Mouse (Mus musculus) erythroblast, embryonic 14.5 days (primary cell): ENCODE data around the gene Coq4. TPM values are rescaled to one million over a fixed set of nuclear protein-coding genes. Genes with fewer than 3 reads are reported as not detected.

Source experiments
- H3K27me3 ChIP-seq: 2 replicates; pipeline ENCODE4 v1.6.1; 2012; ENCODE audit warnings: inconsistent platforms; ENCODE audit not compliant: control insufficient read depth
- H3K36me3 ChIP-seq: 2 replicates; pipeline ENCODE4 v1.6.1; 2012; ENCODE audit warnings: mild to moderate bottlenecking, inconsistent platforms; ENCODE audit not compliant: control insufficient read depth
- H3K4me1 ChIP-seq: 2 replicates; pipeline ENCODE4 v1.6.1; 2012; ENCODE audit warnings: inconsistent platforms; ENCODE audit not compliant: control insufficient read depth
- H3K4me3 ChIP-seq: replicated peaks from 2 replicates; pipeline ENCODE3; 2012; ENCODE audit warnings: moderate library complexity, mild to moderate bottlenecking, inconsistent platforms
- H3K9me3 ChIP-seq: 2 replicates; pipeline ENCODE4 v1.6.1; 2012; ENCODE audit warnings: low read length, inconsistent platforms, mixed read lengths; ENCODE audit not compliant: control insufficient read depth
- GATA1 ChIP-seq: IDR thresholded peaks from 2 replicates; pipeline ENCODE4 v1.6.1; 2012; ENCODE audit warnings: low read length, inconsistent platforms, mixed read lengths
- TAL1 ChIP-seq: IDR thresholded peaks from 3 replicates; pipeline ENCODE4 v1.6.1; 2012; ENCODE audit warnings: low read length, inconsistent platforms, mixed read lengths
- polyA plus RNA-seq: library from polyadenylated mRNA; stranded (reverse); fragments of >175 nt; gene quantifications from 2 replicates; pipeline ENCODE4 v1.2.3, GENCODE M21; 2012

Coq4 gene
- polyA plus RNA-seq, 1 experiment: 6.0 TPM

DNA sequence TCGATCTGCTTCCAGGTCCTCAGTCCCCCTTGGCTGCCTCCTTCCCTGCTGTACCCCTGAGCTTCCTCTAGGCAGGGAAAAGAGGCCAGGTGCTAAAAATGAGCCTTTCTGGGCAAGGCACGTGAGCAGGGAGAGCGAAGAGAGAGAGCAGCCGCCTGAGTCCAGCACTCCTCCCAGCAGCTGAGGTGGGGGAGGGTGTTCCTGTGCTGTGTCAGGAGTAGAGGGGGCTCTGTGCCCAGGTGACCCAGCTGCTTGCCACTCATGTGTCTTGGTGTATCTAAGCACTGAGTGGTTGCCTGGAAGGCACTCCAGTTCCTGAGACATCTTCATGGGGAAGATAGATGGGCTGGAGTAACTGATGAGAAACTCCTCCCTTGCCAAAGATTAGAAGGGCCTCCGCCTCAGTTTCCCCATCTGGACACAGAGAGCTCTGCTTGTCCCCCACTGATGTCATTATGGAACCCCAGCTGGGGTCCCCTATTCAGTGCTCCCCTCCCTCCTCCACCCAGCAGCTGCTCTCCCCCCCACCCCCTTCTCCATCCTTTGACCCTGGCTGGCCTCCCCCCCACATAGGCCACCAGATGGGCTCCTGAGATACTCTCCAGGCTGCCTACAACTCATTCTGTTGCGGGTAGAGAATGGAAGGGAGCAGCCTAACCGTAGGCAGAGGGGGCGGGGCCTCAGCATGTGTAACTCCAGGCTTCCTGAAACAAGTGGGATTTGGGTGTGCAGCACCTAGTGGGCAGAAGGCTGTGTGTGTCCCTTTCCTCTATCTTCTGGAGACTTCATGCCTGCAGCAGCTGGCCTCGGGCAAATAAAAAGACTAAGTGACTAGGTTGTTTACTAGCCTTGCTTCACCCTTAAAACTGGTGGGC is 56.2 kb downstream of the Coq4 start:
- peaks cover 39% of the 10 kb centered on the region for H3K27me3 ChIP-seq
- TF ChIP-seq GATA1 (no peak), TAL1 (no peak)
- H3K36me3 ChIP-seq: peaks cover 59% of the 10 kb centered on the region

DNA sequence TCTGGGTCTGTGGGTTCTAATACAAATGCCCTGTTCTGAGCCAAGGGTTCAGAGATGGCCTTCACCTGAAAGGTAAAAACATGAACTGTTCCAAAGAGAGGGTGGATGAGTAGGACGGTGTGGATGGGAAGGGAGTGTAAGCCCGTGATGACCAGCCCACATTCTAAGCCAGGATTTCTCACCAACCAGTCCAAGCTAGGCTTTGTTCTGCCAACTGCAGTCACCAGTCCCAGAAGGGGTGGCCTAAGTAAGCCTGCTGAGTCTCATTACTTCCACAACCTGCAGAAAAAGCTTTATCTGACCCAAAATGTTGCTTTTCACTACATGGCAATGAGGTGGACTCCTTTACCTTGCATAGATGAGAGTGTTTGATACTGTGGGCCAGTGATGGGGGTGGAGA is 56.8 kb downstream of the Coq4 start:
- H3K4me1 ChIP-seq: no peaks in the 10 kb centered on the region; the same call in 1 of the 2 replicates
- peaks cover 39% of the 10 kb centered on the region for H3K27me3 ChIP-seq
- peaks cover 53% of the 10 kb centered on the region for H3K36me3 ChIP-seq
- no peak overlapping the region for H3K4me3 ChIP-seq
- TF ChIP-seq TAL1: no peak
- no peak for TF ChIP-seq GATA1
- H3K9me3 ChIP-seq: no peaks in the 10 kb centered on the region; the same call in 1 of the 2 replicates

More for the DNA sequence above, 56.2 kb downstream of the Coq4 start:
- no peaks in the 10 kb centered on the region; the same call in 1 of the 2 replicates for H3K4me1 ChIP-seq
- H3K4me3 ChIP-seq: no peak overlapping the region
- no peaks in the 10 kb centered on the region; the same call in 1 of the 2 replicates for H3K9me3 ChIP-seq

DNA sequence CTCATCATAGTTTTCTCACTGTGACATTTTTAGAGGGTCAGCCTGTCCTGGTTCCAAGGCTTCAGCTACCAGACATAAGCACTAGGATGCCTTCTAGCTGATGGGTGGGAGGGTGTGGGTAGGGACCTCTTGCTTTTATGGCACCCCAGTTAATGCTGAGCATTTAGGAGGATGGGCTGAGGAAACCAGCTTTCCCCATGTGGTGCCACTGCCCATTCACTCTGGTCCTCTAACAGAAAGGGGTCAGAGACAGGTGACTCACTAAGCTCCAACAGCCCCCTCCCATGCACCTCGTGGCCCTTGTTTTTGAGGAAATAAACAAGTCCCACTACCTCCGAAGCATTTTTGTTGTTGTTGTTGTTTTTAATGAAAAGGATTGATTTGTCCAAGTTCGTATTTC is 57.4 kb downstream of the Coq4 start:
- no peak overlapping the region for H3K4me3 ChIP-seq
- H3K4me1 ChIP-seq: no peaks in the 10 kb centered on the region; the same call in 1 of the 2 replicates
- TF ChIP-seq TAL1 (no peak), GATA1 (no peak)
- peaks cover 47% of the 10 kb centered on the region for H3K36me3 ChIP-seq
- H3K9me3 ChIP-seq: no peaks in the 10 kb centered on the region; the same call in 1 of the 2 replicates
- peaks cover 39% of the 10 kb centered on the region for H3K27me3 ChIP-seq

DNA sequence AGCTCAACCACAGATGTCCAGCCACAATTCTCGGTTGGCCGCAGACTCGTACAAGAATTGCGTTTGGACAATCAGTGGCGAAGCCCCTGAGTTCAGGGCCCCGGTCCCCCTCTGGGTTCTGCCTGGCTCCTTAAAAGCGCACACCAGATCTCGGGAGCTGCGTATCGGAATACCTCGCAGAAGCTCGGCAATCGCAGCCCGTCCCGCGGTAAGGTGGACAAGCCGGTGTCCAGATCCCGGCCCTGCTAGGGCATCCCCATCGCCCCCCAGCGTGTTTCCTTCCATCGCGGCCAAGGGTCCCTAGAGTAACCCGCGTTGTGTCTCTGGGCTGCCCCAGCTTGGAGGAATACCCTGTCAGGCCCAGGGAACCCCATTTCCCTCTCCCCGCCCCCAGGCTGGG is 58.3 kb downstream of the Coq4 start:
- peaks cover 41% of the 10 kb centered on the region for H3K36me3 ChIP-seq
- H3K27me3 ChIP-seq: peaks cover 39% of the 10 kb centered on the region
- no peaks in the 10 kb centered on the region; the same call in 1 of the 2 replicates for H3K9me3 ChIP-seq
- H3K4me3 ChIP-seq: no peak overlapping the region
- TF ChIP-seq GATA1: no peak
- no peak for TF ChIP-seq TAL1
- no peaks in the 10 kb centered on the region; the same call in 1 of the 2 replicates for H3K4me1 ChIP-seq

DNA sequence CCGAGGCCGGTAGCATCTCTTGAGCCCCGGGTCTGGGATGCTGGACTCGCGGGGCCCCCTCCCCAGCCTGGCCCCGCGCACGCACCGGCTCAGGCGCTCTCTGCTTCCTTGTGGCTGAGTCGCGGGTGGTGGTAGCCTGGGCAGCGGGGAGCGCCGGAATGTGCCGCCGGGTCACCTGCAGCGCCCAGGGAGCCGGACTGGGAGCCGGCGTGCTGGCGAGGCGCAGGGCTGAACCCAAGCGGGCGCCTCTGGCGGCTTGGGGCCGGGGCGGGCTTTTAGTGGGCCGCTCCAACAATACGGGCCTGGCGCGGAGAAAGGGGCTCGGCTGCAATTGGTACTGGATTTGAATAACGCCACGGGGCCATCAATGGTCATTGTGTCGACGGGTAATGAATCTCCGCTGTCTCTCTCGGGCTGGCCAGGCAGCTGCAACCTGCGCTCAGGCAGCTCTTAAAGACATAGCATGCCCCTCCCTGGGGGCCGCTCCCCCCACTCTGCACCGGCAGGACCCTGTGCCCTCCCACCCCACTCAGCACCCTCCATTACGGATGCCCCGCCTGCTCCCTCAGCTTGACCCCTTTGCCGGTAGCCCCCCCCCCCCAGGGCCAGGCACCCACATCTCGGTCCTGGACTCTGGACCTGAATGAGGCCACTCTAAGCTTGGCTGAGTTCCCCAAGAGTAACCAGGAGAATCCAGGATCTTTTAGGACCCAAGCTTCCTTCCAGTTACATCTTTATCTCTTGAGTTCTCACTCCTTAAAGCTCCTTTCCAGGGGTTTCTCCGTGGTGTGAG is 59.0 kb downstream of the Coq4 start:
- no peaks in the 10 kb centered on the region; the same call in 1 of the 2 replicates for H3K4me1 ChIP-seq
- peaks cover 36% of the 10 kb centered on the region for H3K36me3 ChIP-seq
- H3K4me3 ChIP-seq: no peak overlapping the region
- peaks cover 39% of the 10 kb centered on the region for H3K27me3 ChIP-seq
- no peak for TF ChIP-seq TAL1
- no peak for TF ChIP-seq GATA1
- H3K9me3 ChIP-seq: no peaks in the 10 kb centered on the region; the same call in 1 of the 2 replicates

DNA sequence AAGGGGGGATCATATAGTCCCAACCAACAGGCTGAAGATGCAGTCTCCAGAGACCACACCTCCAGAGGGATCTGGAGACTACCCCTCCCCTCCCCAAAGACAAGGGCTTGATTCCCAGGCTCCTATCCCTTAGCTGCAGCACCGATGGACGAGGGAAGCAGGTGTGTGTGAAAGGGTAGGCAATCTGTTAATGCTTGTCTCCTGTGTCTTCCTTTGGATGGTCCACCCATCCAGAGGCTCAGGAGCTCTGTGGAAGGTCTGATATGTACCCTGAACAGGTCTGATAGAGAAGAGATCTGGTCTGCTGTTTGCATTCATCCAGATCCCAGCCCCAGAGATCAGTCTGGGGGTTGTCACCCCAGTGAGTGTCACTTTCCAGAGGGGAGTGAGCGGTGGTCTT is 59.6 kb downstream of the Coq4 start:
- Histone ChIP-seq H3K4me1 (no peaks in the 10 kb centered on the region; the same call in 1 of the 2 replicates), H3K4me3 (no peak overlapping the region), H3K9me3 (no peaks in the 10 kb centered on the region; the same call in 1 of the 2 replicates), H3K36me3 (peaks cover 31% of the 10 kb centered on the region), H3K27me3 (peaks cover 39% of the 10 kb centered on the region)
- TF ChIP-seq TAL1: no peak
- TF ChIP-seq GATA1: no peak

Other genes starting within 250 kb of the Coq4 start
- 2.0 and 2.1 TPM in 2 replicates for gene Rapgef1, start 167.8 kb upstream of the Coq4 start, polyA plus RNA-seq
- not detected in 2 replicates for gene Gm13420, start 35.8 kb upstream of the Coq4 start, polyA plus RNA-seq
- gene Gm13547, start 28.2 kb upstream of the Coq4 start, polyA plus RNA-seq: not detected in 2 replicates
- 0.20 and 0.69 TPM in 2 replicates for gene Trub2, start 1.0 kb downstream of the Coq4 start, polyA plus RNA-seq
- 0.10 and 0.19 TPM in 2 replicates for gene Slc27a4, start 15.1 kb downstream of the Coq4 start, polyA plus RNA-seq
- 5.1 and 6.7 TPM in 2 replicates for gene Urm1, start 32.6 kb downstream of the Coq4 start, polyA plus RNA-seq
- gene Cercam, start 81.7 kb downstream of the Coq4 start, polyA plus RNA-seq: 17.8 and 25.1 TPM in 2 replicates
- gene Odf2, start 101.7 kb downstream of the Coq4 start, polyA plus RNA-seq: 5.7 and 6.0 TPM in 2 replicates
- 6.5 and 7.0 TPM in 2 replicates for gene Gle1, start 147.9 kb downstream of the Coq4 start, polyA plus RNA-seq
- 0.01 and 0.04 TPM in 2 replicates for gene Sptan1, start 178.1 kb downstream of the Coq4 start, polyA plus RNA-seq